Mouse (Mus musculus) megakaryocyte, embryonic 14.5 days (primary cell): ENCODE results near the gene Dock4. TPM values are rescaled to one million over a fixed set of nuclear protein-coding genes. Genes with fewer than 3 reads are reported as not detected.

Source experiments
- H3K27me3 ChIP-seq: replicated peaks from 2 replicates; pipeline ENCODE3; 2012; ENCODE audit warnings: inconsistent platforms
- H3K36me3 ChIP-seq: replicated peaks from 2 replicates; pipeline ENCODE3; 2012; ENCODE audit warnings: low read length, inconsistent platforms, mixed read lengths
- H3K4me1 ChIP-seq: 2 replicates; pipeline ENCODE4 v1.6.1; 2012; ENCODE audit warnings: inconsistent platforms
- H3K4me3 ChIP-seq: replicated peaks from 2 replicates; pipeline ENCODE3; 2012; ENCODE audit warnings: moderate library complexity, mild to moderate bottlenecking, inconsistent platforms
- H3K9me3 ChIP-seq: 2 replicates; pipeline ENCODE4 v1.6.1; 2012; ENCODE audit warnings: inconsistent platforms
- FLI1 ChIP-seq: IDR thresholded peaks from 2 replicates; pipeline ENCODE4 v1.6.1; 2012; ENCODE audit warnings: low read length, inconsistent platforms, mixed read lengths
- GATA1 ChIP-seq: IDR thresholded peaks from 3 replicates; pipeline ENCODE4 v1.6.1; 2012; ENCODE audit warnings: mixed read lengths, low read length, inconsistent platforms, borderline replicate concordance
- polyA plus RNA-seq: library from polyadenylated mRNA; stranded (reverse); fragments of >175 nt; gene quantifications from 2 replicates; pipeline ENCODE4 v1.2.3, GENCODE M21; 2012; ENCODE audit warnings: low replicate concordance; ENCODE audit not compliant: insufficient read depth

Dock4 gene
- 0.13 TPM in 1 of 2 replicates, not detected in the other for polyA plus RNA-seq

DNA sequence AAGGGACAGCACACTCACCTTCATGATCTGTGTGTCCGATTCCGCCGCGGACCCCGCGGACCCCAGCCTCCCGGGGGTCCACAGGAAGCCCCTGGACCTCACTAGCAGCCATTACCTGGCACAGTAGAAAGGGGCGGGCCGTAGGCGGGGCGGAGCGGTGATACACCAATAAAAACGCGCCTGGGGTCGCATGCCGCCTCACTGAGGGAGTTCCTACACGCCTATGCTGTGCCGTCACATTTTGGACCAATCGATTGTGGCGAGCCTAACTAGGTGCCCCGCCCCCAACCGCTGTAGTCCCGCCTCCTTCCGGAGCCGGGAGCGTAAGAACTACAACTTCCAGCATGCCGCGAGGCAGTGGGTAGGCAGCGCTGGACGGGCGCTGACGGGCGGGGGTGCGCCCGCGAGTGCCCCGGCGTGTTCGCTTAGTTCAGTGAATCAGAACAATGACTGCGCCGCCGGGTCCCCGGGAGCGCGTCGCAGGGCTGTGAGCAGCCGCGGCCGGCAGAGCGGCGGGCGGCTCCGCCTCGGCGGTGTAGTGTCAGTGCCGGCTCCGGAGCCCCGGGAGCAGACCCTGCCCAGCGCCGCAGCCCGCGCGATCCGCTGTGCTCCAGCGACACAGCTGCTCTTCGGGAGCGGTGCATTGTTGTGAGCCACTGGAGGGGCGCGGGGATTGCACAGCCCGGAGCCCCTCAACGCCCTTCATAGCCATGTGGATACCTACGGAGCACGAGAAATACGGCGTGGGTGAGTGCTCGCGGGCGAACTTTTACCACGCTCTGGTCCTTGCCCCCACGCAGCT lies at the start of gene Dock4, which contains the start of gene Zfp277:
Gene Dock4, plus strand, starts transcription at position 305 of the 802 bp plus-strand sequence.
Gene Zfp277, minus strand, starts transcription at position 255 of the 802 bp plus-strand sequence.
- Histone ChIP-seq H3K4me3 (peak within 1 kb of the TSS; percentile 93), H3K4me1 (peaks cover 26% of the 10 kb centered on the region), H3K27me3 (peaks cover 38% of the 10 kb centered on the region), H3K36me3 (no peaks in the 10 kb centered on the region), H3K9me3 (no peaks in the 10 kb centered on the region)
- TF ChIP-seq GATA1 (no peak), FLI1 (no peak)

- Histone ChIP-seq H3K36me3 (peaks cover 2% of the 10 kb centered on the region), H3K27me3 (no peaks in the 10 kb centered on the region), H3K4me3 (no peak overlapping the region), H3K4me1 (no peaks in the 10 kb centered on the region; the same call in 1 of the 2 replicates), H3K9me3 (peaks cover 9% of the 10 kb centered on the region)
- TF ChIP-seq FLI1: no peak
- no peak for TF ChIP-seq GATA1
Observed at GRCm38 (mm10) chr12:40398916-40399315, 46.8 kb upstream of the Dock4 start.

DNA sequence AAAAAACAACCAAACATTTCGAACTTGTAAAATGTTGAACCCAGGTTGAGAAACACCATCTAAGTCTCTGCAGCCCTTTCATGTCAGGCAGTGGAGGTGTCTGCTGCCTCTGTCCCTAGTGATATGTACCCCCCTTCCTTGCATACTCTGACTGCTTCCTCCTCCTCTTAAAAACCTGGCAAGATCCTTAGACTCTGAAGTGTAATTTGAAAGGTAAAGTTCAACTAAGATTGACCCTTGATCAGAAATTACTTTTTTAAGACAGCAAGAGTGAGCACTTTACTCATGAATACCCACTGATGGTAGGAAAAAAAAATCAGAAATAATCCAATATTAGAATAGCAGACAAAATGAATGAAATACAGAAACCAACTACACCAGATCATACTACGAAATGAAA lies 46.4 kb upstream of the Dock4 start:
- Histone ChIP-seq H3K27me3 (no peaks in the 10 kb centered on the region), H3K4me3 (no peak overlapping the region), H3K36me3 (peaks cover 2% of the 10 kb centered on the region), H3K4me1 (no peaks in the 10 kb centered on the region; the same call in 1 of the 2 replicates), H3K9me3 (peaks cover 9% of the 10 kb centered on the region)
- no peak for TF ChIP-seq FLI1

- Histone ChIP-seq H3K9me3 (peaks cover 9% of the 10 kb centered on the region), H3K4me3 (no peak overlapping the region), H3K36me3 (peaks cover 2% of the 10 kb centered on the region), H3K27me3 (no peaks in the 10 kb centered on the region), H3K4me1 (no peaks in the 10 kb centered on the region; the same call in 1 of the 2 replicates)
- TF ChIP-seq FLI1 (no peak), GATA1 (no peak)
Observed at GRCm38 (mm10) chr12:40399812-40400211, 45.9 kb upstream of the Dock4 start.

- no peak overlapping the region for H3K4me3 ChIP-seq
- no peaks in the 10 kb centered on the region for H3K27me3 ChIP-seq
- peaks cover 11% of the 10 kb centered on the region for H3K4me1 ChIP-seq
- TF ChIP-seq FLI1 (no peak), GATA1 (no peak)
- H3K36me3 ChIP-seq: peaks cover 7% of the 10 kb centered on the region
- peaks cover 1% of the 10 kb centered on the region; the same call in 1 of the 2 replicates for H3K9me3 ChIP-seq
Observed at GRCm38 (mm10) chr12:40414682-40415311, 31.0 kb upstream of the Dock4 start.

DNA sequence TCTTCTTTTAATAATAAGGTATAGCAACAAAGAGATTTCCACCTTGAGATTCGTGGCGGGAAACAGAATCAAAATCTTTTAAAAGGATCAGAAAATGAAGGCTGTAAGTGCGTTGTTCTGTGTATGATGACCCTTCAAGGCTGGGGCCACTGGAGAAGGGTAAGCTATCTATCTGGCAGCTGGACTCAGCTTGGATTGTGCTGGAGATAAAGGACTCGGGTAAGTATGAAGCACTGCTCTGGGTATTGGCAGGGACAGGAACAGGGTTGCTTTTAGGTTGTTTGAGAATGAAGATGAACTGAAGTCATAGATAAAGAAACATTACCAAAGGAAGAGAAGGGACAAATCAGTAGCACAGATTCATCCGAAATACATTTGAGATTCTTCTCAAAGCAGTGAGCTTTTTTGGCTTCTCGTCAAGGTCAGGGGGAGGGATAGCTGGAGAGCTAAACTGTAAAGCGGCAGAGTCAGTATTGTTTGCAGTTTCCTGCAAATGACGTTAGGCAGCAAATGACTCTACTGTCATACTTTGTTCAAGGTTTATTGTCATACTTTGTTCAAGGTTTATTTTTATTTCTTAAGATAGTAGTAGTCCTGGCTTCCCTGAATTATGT lies 30.3 kb upstream of the Dock4 start:
- no peak for TF ChIP-seq GATA1
- TF ChIP-seq FLI1: no peak
- Histone ChIP-seq H3K4me3 (no peak overlapping the region), H3K27me3 (no peaks in the 10 kb centered on the region)

GRCm38 (mm10) chr12:40417257-40417656 lies 28.5 kb upstream of the Dock4 start:
- Histone ChIP-seq H3K9me3 (no peaks in the 10 kb centered on the region), H3K4me3 (no peak overlapping the region), H3K27me3 (no peaks in the 10 kb centered on the region), H3K4me1 (peaks cover 11% of the 10 kb centered on the region), H3K36me3 (peaks cover 2% of the 10 kb centered on the region)
- no peak for TF ChIP-seq GATA1
- TF ChIP-seq FLI1: no peak

More for the DNA sequence above, 30.3 kb upstream of the Dock4 start:
- Histone ChIP-seq H3K36me3 (peaks cover 6% of the 10 kb centered on the region), H3K4me1 (peaks cover 11% of the 10 kb centered on the region), H3K9me3 (no peaks in the 10 kb centered on the region)

- no peaks in the 10 kb centered on the region for H3K9me3 ChIP-seq
Observed at GRCm38 (mm10) chr12:40424991-40425390, 20.8 kb upstream of the Dock4 start.

GRCm38 (mm10) chr12:40427606-40428005 lies 18.1 kb upstream of the Dock4 start:
- H3K4me1 ChIP-seq: peaks cover 33% of the 10 kb centered on the region
- TF ChIP-seq GATA1 (no peak), FLI1 (no peak)
- H3K27me3 ChIP-seq: no peaks in the 10 kb centered on the region
- H3K9me3 ChIP-seq: no peaks in the 10 kb centered on the region
- peak overlapping the region; percentile 64 for H3K4me3 ChIP-seq
- peaks cover 2% of the 10 kb centered on the region for H3K36me3 ChIP-seq

More at GRCm38 (mm10) chr12:40424991-40425390, 20.8 kb upstream of the Dock4 start:
- Histone ChIP-seq H3K27me3 (no peaks in the 10 kb centered on the region), H3K4me1 (peaks cover 21% of the 10 kb centered on the region), H3K36me3 (peaks cover 2% of the 10 kb centered on the region), H3K4me3 (no peak overlapping the region)
- TF ChIP-seq GATA1 (no peak), FLI1 (no peak)
